Mouse (Mus musculus) right cerebral cortex, adult 2 months (tissue): ENCODE measurements around the gene Aig1.

Experiments used
- DNase-seq, 2 experiments: peaks; one replicate each; pipeline ENCODE4 v3.0.0; 2021 to 2022; ENCODE audit warnings: low spot score in 2 of 2

Aig1 gene

DNA sequence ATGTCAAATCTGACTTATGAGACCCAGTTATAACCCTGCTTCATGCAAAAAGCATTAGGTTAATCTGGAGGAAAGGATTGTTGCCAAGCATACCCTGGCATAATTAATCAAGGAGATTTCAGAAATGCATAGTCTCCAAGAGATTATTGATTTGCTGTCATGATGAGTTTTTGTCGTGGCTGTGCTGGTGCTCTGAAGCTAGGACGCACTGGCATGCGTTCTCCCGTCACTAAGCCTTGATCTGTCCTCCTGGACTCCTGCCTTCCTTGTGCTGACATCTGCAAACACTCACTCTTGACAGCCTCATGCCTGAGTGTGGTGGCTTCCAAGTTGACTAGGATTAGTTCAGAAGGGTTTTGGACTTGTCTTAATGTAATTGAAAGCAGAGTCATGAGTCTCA, 163.0 kb downstream of the Aig1 start:
- no peak for DNase-seq

DNA sequence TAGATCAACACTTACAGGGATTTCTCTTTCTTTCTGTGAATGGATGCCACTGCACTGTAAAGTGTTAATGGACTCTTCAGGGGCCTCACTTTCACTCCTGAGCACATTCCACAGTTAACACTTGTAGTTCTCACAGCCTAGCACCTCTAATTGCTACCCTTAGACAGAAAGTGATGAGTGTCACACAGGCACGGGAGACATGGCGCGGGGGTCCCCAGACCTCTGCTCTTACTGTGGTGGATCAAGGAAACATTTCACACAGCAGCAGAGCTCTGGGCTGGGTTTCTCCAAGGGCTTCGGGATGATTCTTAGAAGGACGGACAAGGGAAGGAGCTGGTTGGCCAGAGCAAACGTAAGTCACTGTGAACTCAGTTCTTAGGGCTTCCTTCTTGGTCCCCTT, 166.1 kb downstream of the Aig1 start:
- DNase-seq, result no peak

DNA sequence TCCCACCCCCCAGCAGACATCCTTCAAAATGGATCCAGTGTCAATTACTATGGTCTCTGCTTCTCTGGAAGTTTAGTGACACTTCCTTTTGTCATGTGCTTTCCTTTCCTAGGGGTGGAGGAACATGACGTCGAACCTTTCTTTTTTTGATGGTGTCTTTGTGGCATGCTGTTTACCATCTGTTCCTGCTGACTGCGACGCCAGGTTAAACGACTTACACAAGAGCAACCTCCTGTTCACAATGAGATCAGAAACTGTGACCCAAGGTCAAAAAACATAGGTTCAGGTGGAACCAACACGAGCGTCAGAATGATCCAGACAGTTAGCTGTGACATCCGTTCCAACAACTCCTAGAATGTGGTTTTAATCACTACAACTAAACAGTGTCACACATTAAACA, 166.7 kb downstream of the Aig1 start:
- no peak for DNase-seq

DNA sequence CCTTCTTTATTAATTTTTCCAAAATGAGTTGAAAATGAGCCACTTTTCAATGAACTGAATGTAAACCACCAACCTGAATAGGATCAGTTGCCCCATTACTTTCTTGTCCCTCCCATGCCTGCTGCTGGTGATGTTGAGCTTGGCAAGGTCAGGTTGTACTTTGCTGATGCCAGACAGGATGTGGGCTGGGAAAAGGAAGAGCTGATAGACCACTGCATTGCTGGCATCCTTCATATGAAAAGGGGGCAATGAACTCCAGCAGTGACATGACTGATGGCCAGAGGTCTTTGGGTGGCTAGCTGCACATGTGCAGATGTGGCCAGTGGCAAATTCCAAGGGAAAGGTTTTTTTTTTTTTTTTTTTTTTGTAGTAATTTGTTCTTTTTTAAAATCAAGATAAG, 172.5 kb downstream of the Aig1 start:
- no peak for DNase-seq

DNA sequence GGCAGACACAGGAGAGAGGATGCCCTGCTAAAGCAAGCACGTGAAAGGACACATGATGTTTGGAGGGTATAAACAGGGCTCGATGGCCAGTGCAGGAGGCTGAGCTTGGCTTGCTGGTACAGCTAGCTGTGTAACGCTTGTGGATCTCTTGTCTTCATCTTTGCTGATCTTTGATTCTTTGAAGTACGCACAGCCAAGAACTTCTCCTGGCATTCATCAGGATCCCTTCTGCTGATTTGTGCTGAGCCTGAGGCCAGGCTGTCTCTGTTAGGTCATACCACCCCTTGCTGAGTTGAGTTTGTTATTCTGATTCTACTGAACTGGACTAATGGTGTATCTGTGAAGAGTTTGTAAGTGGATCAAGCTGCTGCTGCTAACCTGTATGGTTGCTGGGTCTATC, 175.5 kb downstream of the Aig1 start:
- DNase-seq, result no peak

DNA sequence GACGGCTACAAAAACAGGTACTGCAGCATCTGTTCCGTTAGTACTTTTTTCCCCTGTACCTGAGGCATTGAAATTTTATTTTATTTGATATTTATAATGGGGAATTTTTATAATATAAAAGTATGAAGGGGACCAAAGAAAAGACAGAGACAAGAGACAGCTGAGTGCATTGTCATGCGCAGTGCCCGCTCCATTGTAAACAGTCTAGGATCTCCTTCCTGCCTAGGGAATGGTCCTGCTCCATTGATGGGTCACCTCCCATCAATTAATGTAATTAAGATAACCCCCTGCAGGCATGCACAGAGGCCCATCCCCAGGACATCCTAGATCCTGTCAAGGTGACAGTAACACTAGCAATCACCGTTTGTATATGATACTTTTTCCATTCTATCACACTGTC, 178.0 kb downstream of the Aig1 start:
- no peak for DNase-seq

DNA sequence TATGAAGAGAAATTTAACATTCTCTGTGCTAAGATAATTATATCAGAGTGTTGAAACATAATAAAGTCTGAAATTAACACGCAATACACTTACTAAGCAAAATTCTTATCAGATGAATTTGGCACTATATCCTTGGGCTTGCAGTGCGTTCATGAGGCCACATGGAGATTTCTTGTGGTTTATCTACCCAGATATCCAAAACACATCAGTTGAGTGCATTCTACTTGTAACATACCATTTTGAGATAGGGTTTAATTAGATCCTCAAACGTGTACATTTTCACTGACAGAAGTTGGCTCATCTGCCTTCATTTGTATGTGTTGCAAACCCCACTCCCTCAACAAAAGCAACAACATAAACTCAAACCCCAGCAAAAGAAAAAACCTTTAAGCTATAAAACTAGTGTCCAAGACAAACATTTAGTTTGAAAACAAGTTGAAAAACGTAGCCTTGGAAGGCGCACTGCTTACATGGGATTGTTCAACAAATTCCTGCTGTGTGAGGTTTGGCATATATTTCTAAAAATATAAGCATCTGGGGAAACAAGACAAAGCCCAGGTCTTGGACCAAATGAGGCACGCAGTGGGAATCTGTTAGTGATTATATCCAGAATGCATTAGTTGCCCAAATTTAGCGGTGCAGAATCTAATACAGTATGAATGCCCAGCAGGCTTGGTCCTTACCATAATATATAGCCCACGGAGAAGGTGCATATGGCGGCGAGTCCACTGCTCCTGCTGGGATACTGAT, 178.8 kb downstream of the Aig1 start:
- no peak for DNase-seq

DNA sequence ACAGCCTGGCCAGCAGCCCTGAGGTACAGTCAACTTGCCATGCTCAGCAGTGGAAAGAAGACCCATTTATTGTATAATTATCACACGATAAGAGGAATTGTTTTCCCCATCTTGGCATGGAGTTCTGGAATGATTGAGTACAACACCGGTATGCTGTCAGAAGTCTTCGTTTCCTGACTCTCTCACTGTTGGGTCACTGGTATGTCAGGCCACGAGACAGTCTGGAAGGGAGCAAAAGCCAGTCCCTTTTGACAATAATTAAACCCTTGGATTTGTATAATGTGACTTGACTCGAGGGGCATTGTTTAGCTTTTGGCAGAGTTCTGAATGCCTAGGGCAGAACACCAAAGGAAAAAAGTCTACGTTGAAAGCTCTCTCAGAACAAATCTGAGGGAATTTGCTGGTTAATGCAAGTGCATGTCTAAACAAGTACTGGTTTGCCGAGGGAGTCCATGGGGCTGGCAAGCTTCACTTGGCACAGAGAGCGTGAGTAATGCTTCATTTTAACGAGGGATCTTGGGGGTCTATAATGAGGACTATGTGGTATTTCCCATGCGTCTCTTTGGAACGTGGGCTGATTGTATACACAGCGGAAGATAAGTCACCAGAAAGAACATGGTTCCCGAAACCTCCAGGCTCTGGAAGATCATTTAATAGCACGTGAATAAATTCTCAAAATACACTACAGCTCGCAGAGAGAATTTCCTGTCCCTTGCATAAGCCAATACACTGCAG, 180.2 kb downstream of the Aig1 start:
- no peak for DNase-seq

DNA sequence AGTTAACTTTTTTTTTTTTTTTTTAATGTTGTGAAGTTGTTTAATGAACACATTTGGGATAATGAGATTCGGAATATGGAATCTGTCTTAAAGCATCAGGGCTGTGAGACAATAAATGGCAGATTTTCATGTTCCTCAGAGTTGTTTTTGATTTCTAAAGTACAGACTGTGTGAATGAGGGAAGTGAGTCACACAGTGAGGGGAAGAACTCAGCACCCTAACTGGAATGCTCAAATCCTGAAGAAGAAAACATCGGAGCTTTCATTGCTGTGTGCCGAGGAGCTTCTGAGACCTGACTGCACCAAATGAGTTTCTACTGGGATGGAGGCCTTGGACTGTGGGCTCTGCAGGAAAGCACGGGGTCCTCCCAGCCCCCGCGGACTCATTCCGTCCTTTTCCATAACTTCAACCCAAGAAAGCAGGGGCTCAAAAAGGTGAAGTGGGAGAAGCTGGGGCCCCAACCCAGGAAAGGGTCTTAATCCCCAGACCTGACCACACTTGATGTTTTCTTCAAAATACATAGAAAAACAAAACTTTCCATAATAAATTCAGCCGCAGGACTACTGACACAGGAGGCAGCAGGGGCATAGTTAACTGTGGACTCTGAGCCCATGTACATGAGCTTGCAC, 181.5 kb downstream of the Aig1 start:
- no peak for DNase-seq

DNA sequence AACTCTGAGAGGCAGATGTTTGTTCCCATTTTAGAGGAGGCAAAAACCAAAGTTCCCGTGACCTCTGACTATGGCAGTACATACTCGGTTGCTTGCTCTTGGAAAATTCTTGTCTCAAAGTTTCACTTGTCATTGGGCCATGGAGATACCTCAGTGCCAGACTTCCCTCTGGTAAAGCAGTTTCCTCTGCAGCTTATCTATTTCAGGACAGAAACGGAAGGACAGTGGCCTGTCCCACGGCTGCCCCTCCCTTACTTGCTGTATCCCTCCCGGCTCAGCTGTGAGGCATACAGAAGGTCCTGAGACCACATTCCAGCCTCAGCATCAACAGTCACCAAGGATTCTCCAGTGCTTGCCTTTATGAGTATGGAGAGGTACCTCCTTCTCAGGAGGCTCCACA, 182.7 kb downstream of the Aig1 start:
- no peak for DNase-seq

DNA sequence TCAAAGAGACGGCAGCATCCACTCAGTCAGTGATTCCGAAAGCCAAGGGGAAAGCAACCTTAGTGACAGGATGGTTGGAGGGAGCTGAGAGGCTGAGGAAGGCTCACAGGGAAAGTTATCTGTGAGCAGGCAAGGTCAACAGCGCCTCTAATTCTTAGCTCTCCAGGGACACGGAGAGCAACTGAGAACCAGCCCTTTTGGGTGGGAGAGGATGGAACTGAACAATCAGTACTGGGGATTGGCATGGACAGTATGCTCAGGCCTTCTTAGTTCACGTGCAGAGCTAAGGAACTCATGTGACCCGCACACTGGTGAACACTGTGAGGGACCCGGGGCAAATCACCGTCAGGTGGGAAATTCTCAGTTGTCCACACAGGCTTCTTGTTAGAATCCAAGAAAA, 183.4 kb downstream of the Aig1 start:
- no peak for DNase-seq

DNA sequence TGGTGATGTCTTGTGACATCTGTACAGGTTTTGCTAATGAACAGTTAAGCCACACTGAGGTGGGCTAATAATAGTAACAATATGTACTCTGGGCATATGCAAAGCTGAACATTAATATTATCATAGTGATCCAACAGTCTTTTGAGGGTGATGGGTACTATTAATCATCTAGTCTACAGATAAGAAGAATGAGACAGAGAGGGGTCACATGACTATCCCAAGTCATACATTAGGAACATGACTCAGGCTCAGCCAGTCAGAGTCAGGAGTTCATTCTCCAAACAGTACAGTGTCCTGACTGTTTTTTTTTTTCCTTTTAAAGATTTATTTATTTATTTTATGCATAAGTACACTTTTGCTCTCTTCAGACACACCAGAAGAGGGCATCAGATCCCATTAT, 184.3 kb downstream of the Aig1 start:
- DNase-seq, result no peak

DNA sequence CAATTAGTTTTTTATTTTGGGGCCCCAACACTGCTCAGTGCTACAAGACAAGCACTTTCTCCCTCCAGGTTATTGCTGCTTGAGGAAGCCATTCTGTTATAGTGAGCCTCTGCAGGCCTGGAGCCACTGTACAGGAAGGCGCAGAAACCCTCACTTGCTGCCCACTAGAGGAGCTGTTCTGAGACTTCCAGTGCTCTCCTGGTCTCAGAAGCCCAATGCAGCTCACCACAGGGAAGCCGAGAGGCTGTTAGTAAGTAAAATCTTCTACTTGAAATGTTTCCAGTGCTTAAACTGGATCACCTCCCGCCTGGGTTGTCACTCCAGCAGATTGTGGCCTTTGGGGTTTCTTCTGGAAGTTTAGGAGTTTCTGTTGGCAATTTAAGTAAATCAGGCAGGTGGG, 186.2 kb downstream of the Aig1 start:
- no peak for DNase-seq

DNA sequence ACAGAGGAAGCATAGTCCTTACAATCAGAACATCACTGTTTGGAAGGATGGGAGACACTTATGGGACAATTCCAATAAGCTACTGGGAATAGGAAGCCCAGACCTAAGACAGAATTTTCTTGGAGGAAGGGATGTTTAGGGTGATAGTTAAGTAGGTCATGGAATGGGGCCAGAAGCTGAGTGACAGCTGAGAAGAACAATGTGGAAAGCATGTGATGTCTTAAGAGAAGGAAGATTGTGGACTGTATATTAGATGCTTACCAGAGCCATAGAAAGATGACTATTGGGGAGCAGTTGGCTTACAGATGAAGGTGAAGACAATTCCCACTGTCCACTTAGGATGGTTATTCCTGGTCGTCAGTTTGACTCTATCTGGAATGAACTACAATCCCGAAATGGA, 191.3 kb downstream of the Aig1 start:
- DNase-seq, result no peak

DNA sequence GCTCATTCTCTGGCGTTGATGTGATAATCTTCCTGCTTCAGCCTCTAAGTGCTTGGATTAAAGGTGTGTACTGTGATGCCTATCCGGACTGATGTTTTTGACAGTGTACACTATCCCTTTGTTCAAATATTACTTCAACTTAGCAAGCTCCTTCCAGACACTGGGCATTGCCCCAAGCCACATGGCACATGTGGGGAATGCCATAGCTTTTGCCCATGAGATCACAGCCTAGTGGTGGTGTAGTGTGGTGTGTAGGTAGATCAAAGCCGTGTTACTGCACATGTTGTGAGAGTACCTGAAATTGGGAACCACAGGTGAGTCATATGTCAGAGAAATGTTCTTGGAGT, 193.8 kb downstream of the Aig1 start:
- DNase-seq, result no peak

DNA sequence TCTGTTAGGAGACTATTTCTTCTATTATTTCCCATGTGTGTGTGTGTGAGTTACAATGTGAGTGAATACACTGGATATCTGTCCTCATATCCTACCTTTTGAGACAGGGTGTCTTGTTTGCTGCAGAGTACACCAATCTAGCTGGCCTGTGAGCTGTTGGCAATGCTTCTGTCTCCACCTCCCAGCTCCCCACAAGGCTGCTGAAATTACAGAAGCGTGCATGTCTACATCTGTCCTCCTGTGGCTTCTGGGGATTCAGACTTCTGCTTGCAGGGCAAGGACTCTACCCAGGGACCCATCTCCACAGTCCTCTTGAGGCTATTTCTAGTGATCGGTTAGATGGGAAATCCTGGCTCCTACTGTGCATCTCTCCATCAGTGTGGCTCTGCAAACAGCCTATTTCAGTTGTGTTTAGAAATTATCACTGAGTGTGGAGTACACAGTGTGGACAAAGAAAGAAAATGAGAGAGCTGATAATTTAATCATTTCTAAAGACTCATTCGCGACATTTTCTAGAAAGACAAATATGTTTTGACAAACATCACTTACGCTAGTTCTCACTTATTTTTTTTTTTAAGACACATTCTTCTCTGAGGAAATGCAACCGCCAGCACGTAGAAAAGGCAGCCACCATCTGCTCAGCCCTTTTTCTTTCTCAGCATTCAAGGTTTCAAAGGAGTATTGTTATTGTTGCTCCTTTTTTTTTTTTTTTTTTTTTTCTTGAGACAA, 194.3 kb downstream of the Aig1 start:
- DNase-seq, result peak in 1 of 2 experiments; percentile 27

DNA sequence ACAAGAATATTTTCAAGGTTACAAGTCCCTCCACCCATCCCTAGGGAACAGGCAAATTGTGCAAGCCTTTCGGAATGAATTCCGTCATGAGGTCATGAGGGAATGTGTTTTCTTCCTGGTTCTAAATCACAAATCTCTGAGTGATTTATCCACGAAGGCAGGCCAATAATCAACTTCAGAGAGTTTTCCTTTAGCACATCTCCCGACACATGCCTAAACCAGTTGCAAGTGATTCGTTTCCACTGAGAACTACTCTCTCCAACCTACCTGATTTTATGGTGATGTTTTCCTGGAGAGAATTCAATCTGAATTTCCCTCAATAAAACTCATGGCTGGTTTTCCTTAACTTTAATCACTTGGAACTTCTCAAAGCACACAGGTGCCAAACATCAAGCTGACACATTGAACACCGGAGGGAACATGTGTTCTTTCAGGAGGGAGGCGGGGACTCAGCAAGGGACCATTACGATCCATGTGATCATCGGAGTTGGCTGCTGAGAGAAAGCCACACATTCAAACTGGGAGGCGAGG, 201.5 kb downstream of the Aig1 start:
- no peak for DNase-seq

DNA sequence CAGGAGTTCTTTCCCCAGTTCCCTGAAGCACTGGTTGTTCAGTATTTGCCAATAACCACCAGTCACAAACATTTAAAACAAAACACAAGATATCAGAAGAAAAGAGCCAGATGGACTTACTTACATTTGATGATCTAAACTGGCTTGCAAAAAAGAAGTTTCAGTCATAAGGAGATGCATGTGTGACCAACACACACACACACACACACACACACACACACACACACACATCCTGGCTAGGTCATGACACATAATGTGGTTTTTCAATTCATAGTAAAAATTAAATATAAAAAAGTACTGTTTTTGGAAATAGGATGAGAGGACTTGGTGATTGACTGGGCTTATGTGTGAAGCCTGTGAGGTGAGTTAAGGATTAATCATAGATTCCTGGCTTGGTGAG, 205.3 kb downstream of the Aig1 start:
- DNase-seq, result no peak

DNA sequence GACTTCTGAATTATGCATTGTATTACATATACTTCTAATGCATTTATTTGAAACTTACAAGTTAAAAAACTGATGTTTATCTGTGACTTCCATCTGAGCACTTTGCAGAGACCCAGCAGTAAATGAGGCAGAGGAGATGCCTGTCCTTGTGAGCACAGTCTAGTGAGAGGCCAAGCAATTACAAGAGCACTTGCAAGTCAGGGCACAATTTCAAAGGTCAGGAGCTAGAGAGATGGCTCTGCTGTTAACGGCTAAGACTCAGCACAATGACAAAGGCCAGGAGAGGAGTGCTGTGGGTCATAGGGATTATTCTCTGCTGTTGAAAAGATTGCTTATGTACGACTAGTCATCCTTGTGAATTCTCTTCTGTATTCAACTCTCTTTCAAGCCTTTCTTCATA, 209.0 kb downstream of the Aig1 start:
- no peak for DNase-seq

DNA sequence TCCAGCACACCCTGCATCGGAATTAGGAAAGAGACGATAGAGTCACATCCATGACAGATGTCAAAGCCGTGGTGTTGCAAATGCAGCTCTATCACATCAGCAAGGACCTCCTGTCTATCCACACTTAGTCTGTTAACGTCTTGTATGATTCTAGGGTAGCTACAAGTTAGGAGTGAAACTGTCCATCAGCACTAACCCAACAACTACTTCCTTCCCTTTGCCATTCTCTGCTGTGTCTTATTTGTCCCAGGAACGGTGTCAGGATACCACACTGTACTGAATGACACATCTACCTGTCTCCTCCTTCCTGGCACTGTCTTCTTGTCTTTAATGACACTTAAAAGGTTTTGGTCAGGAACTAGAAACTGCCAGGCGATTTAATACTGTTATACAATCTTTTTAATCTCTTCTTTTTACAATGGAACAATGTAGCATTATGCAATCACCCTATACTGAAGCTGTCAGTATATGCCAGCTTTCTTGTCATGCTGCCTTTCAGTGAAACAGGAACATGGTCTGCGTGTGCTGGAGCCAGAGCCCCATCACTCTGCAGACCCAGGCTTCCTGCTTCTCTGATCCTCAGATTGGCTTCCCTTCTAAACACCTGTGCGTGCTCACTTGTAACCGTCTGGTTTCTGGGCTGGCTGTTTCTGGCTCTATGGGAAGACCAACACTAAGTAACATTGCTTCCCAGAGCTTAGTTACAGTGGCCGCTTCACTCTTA, 214.9 kb downstream of the Aig1 start:
- DNase-seq, result no peak

DNA sequence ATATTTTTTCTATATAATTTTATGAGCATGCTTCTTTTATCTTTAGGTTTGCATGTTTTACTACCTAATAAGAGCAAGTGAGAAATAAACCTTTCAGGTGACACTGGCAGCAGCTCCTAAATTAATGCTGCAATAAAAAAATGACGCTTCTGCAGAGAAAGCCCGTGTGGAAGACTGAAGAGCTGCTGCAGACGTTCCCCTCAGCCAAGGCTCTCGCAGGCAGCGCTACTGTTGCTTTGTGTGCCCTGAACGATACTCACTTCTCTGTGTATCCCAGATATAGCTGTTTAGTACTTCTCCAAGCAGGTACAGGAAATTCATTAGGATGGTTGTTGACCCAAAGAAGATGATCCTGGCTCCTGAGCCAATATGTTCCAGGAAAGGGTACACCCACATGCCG, 215.5 kb downstream of the Aig1 start:
- DNase-seq, result no peak

DNA sequence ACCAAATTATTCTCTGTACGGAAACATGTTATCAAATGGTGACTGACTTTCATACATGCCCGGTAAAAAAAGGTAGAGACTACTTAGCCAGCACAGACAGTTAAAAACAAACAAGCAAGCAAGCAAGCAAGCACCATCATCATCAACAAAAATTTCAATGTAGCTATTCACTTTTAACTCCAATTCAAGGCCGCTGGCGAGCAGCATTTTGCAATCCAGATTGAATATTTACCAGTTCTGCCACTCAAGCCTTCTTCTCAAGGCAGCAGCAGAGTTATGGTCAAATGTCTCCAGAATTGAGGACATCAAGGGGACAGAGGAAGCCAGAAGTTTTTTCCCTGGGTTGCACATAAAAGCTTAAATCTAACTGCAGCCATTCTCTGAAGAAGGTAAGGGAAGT, 216.7 kb downstream of the Aig1 start:
- DNase-seq, result no peak
